Mouse (Mus musculus) kidney, embryonic 16.5 days (tissue): Measurements from ENCODE around the gene Iqschfp. TPM values are rescaled to one million over a fixed set of nuclear protein-coding genes. Genes with fewer than 3 reads are reported as not detected.
A peak's percentile ranks its signal among the peaks of the same experiment; 100 is the strongest.

Experiments used
- ATAC-seq: fragments of 200-750 bp; cut with Nextera tagmentation; 2 replicates; pipeline ENCODE4 v1.8.0; 2017; ENCODE audit warnings: moderate TSS enrichment; ENCODE audit not compliant: low FRiP score, low TSS enrichment
- H3K27ac ChIP-seq: fragments of 300-500 bp; sonication (generic); 2 replicates; pipeline ENCODE4 v1.5.1; 2014; ENCODE audit warnings: low read length
- H3K27me3 ChIP-seq: fragments of 300-500 bp; sonication (generic); 2 replicates; pipeline ENCODE4 v1.6.1; 2014; ENCODE audit warnings: low read length, control low read depth, mixed read lengths; ENCODE audit not compliant: insufficient read depth
- H3K36me3 ChIP-seq: fragments of 300-500 bp; sonication (generic); 2 replicates; pipeline ENCODE4 v1.6.1; 2014; ENCODE audit warnings: low read length, control low read depth, mixed read lengths; ENCODE audit not compliant: insufficient read depth
- H3K4me1 ChIP-seq: fragments of 300-500 bp; sonication (generic); 2 replicates; pipeline ENCODE4 v1.6.1; 2014; ENCODE audit warnings: low read length, control low read depth, mixed read lengths; ENCODE audit not compliant: insufficient read depth
- H3K4me2 ChIP-seq: fragments of 300-500 bp; sonication (generic); replicated peaks from 2 replicates; pipeline ENCODE4 v1.6.1; 2014; ENCODE audit warnings: low read depth, low read length
- H3K4me3 ChIP-seq: fragments of 300-500 bp; sonication (generic); 2 replicates; pipeline ENCODE4 v1.5.1; 2014; ENCODE audit warnings: mild to moderate bottlenecking, low read length
- H3K9ac ChIP-seq: fragments of 300-500 bp; sonication (generic); replicated peaks from 2 replicates; pipeline ENCODE4 v1.6.1; 2014; ENCODE audit warnings: low read length
- H3K9me3 ChIP-seq: fragments of 300-500 bp; sonication (generic); 2 replicates; pipeline ENCODE4 v1.6.1; 2016; ENCODE audit warnings: low read length, control low read depth
- WGBS: fragments of 180-500 bp; shearing (Covaris S2); extraction: QIAGEN DNeasy Blood & Tissue Kit; methylation state at CpG from one replicate; pipeline ENCODE4 v1.1.7; 2014; 5-methylcytosine and 5-hydroxymethylcytosine counted together
- polyA plus RNA-seq: library from polyadenylated mRNA; unstranded; fragments of >200 nt; fragmentation: Nextera tagmentation; extraction: Ambion mirVana; gene quantifications from 2 replicates; pipeline ENCODE4 v1.2.1, GENCODE M21; 2015

The Iqschfp gene
- polyA plus RNA-seq, 1 experiment from 2014 or later = not detected

DNA sequence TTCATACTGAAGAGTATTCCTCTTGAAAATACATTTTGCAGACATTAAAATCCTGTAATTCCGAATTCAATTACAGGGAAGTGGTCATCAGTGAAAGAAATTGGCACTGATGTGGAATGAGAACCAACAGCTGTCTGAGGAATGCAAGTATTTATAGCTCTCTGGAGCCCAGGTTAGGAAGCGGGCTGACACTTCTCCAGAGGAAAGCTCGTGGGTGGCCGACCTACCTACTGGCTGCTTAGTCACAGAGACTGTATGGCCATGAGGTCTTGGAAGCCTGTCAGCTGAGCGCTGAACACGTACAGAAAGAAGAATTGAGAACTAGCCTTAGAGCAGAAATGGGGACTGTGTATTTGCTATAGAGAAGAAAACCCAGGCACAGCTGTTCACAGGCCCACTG is 718.0 kb downstream of the Iqschfp start:
- no peaks in the 10 kb centered on the region for H3K27me3 ChIP-seq
- ATAC-seq = no peak
- 49% methylated on average over 6 of the region's 6 CpGs for WGBS

DNA sequence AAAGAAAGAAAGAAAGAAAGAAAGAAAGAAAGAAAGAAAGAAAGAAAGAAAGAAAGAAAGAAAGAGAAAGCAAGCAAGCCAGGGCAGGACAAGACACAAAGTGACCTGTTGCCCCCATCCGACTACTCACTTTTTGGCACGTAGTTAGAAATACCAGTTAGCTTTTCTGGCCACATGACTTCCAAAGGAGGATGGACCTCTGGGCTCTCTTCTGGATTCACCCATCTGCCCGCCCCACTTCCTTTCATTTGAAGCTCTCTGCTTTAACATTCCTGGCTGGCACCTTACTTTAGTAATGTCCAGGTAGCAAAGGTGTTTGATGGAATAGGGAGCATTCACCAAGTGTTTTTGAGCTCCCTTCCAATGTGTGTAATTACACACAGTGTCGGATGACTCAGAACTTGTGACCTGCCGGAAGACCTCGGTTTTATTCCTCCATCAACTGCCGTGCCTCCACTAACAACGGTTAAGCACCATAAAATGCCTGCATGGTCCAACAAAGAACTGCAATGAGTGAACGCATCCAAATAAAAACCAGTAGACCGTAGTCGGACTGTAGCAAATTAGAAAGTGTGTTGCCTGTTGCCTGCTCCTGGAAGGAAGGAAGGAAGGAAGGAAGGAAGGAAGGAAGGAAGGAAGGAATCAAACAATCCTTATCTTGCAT is 718.7 kb downstream of the Iqschfp start:
- WGBS = 40% methylated on average over 11 of the region's 11 CpGs
- H3K4me2 ChIP-seq = no peak overlapping the region
- H3K36me3 ChIP-seq = no peaks in the 10 kb centered on the region
- peaks cover 12% of the 10 kb centered on the region for H3K4me1 ChIP-seq
- H3K27ac ChIP-seq = peak overlapping the region; percentile 62
- H3K9me3 ChIP-seq = no peaks in the 10 kb centered on the region
- ATAC-seq = peak; percentile 63; the same call in 1 of the 2 replicates
- no peak overlapping the region for H3K4me3 ChIP-seq
- H3K27me3 ChIP-seq = no peaks in the 10 kb centered on the region
- no peak overlapping the region for H3K9ac ChIP-seq

More for the DNA sequence above, 718.0 kb downstream of the Iqschfp start:
- no peaks in the 10 kb centered on the region for H3K36me3 ChIP-seq
- H3K9me3 ChIP-seq = no peaks in the 10 kb centered on the region
- H3K4me1 ChIP-seq = peaks cover 12% of the 10 kb centered on the region
- no peak overlapping the region for H3K27ac ChIP-seq
- H3K4me2 ChIP-seq = no peak overlapping the region
- 0 out of 2 replicates have a peak overlapping the region, but pooled peaks have one; percentile 26 for H3K9ac ChIP-seq
- no peak overlapping the region for H3K4me3 ChIP-seq

DNA sequence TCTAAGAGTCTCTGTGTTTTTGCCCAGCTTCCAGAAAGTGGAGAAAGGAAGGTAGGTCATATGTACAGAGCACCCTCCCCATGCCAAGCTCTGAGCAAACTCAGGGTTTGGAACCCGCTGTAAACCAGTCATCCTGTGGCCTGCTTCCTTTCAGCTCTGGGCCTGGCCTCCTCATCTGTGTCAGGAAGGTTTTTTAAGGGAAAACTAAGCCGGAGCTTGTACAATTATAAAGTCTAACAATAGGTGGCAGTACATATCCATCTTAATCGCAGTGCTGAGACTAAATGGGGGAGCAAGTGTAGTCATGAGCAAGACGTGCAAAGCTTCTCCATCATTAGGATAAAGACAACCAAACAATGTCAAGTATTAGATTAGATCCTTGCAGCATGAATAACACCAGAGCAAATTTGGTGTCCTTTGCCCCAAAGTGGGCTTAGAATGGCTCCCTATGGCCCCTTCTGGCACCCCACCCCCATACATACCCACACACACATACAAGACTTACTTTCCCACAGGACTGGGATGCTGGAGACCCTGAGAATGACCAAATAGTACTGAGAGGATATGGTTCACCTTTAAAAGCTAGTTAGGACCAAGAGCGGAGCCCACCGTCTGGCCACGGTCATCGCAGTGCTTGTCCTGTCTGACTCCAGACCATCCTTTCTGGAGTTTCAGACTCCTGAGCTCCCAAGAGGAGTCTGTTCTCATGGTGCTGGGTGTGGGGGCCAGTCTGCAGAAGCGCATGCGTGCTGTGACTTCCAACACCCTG is 723.2 kb downstream of the Iqschfp start:
- Histone ChIP-seq H3K36me3 (no peaks in the 10 kb centered on the region), H3K4me2 (no peak overlapping the region), H3K9ac (no peak overlapping the region), H3K9me3 (no peaks in the 10 kb centered on the region), H3K4me1 (peaks cover 12% of the 10 kb centered on the region), H3K4me3 (no peak overlapping the region), H3K27ac (no peak overlapping the region), H3K27me3 (no peaks in the 10 kb centered on the region)
- 72% methylated on average over 10 of the region's 10 CpGs for WGBS
- no peak for ATAC-seq

DNA sequence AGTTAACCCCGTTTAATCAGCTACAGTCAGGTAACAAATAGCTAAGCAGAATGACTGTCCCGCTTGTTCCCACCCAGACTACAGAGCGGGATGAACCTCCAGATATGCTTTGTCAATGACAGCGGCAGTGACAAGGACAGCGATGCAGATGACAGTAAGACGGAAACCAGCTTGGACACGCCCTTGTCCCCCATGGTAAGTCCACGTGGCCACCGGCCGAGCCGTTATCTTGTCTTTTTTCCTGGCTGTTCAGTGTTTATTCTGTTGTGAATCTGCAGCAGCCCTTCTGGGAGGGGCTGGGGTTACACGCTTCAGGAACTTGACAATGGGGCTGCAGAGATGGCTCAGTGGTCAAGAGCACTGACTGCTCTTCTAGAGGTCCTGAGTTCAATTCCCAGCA is 724.3 kb downstream of the Iqschfp start:
- Histone ChIP-seq H3K9me3 (no peaks in the 10 kb centered on the region), H3K27ac (no peak overlapping the region), H3K4me2 (no peak overlapping the region), H3K4me3 (no peak overlapping the region), H3K27me3 (no peaks in the 10 kb centered on the region), H3K36me3 (peaks cover 8% of the 10 kb centered on the region), H3K9ac (no peak overlapping the region), H3K4me1 (0 out of 2 replicates have a peak, but pooled peaks cover 3% of the 10 kb centered on the region)
- WGBS = 69% methylated on average over 12 of the region's 12 CpGs
- no peak for ATAC-seq

DNA sequence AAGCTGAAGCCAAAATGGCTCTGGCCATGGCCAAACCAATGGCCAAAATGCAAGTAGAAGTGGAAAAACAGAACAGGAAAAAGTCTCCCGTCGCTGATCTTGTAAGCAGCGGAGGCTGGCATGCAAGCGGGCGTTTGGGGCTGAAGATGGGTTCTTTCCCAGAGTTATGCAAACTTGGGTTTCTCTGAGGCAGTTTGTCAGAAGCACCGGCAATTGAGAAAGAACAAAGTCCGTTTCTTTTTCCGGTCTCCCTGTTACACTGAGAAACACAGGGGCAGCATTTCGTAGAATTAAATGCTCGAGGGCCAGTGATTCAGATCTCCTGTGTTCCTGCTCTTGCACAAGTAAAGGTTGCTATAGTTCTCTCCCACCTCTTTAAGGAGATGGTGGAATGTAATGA is 725.7 kb downstream of the Iqschfp start:
- 84% methylated on average over 10 of the region's 10 CpGs for WGBS
- Histone ChIP-seq H3K9ac (no peak overlapping the region), H3K36me3 (peaks cover 8% of the 10 kb centered on the region), H3K4me3 (no peak overlapping the region), H3K9me3 (no peaks in the 10 kb centered on the region), H3K4me2 (no peak overlapping the region), H3K4me1 (0 out of 2 replicates have a peak, but pooled peaks cover 3% of the 10 kb centered on the region), H3K27ac (no peak overlapping the region), H3K27me3 (no peaks in the 10 kb centered on the region)
- no peak for ATAC-seq

DNA sequence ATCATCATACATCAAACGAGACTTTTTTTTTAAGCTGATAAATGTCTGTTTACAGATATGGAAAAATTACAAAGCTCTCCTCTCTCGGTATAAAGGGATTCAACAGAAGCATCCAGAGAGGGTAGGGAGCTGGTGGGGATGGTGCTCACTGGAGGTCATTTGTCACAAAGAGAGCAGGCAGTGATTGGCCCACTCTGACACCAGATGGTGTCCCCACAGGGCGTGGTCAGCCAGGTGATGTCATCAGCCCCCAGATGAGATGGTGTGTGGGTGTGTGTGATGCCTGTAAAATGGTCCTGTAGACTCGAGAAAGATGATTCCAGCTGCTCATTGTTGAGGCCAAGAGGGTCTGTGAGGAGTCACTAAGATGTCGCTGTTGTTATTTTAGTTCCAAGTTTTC is 727.1 kb downstream of the Iqschfp start:
- H3K4me3 ChIP-seq = no peak overlapping the region
- 0 out of 2 replicates have a peak, but pooled peaks have one; percentile 25 for ATAC-seq
- H3K36me3 ChIP-seq = peaks cover 8% of the 10 kb centered on the region
- no peaks in the 10 kb centered on the region for H3K9me3 ChIP-seq
- H3K27ac ChIP-seq = no peak overlapping the region
- H3K4me1 ChIP-seq = 0 out of 2 replicates have a peak, but pooled peaks cover 3% of the 10 kb centered on the region
- H3K4me2 ChIP-seq = no peak overlapping the region
- no peak overlapping the region for H3K9ac ChIP-seq
- WGBS = 59% methylated on average over 5 of the region's 5 CpGs
- H3K27me3 ChIP-seq = no peaks in the 10 kb centered on the region

DNA sequence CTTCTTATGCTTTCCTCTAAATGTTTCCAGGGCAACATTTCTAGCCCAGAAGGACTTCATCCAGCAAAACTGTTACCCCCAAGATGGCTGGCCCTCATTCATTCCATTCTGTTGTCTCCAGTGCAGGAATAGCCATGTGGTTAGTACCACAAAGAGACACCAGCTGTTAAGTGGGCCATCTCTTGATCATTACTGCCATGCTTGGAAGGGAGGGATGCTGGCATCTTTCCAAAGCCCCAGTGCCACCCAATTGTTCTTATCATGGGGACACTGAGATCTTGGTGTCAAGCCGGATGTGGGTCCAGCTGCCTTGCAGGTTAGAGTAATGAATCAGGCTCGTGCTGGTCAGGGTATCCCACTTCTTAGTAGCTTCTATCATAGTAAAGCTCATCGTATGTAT is 729.9 kb downstream of the Iqschfp start:
- Histone ChIP-seq H3K4me1 (peaks cover 9% of the 10 kb centered on the region; the same call in 1 of the 2 replicates), H3K27ac (no peak overlapping the region), H3K4me2 (no peak overlapping the region), H3K9ac (no peak overlapping the region), H3K27me3 (no peaks in the 10 kb centered on the region), H3K4me3 (no peak overlapping the region), H3K36me3 (peaks cover 8% of the 10 kb centered on the region), H3K9me3 (no peaks in the 10 kb centered on the region)
- no peak for ATAC-seq
- WGBS = 98% methylated on average over 3 of the region's 3 CpGs

DNA sequence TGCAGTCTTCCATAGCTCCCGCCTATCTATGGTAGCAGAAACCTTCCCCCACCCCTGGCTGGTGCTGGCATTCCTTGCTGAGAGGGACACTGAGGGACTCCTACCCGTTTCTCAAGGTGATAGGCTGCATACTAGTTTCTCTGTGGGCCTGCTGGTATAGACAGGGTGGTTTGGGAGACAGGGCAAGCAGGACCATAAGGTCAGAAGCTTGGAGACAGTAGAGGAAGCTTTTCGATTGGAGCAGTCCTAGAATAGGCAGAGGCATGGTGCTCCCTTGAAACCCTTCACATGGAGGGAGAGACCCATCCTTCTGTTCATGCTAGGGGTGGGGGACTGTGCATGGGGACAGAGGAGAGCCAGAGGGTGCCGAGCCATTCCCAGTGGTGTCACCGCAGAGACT is 731.0 kb downstream of the Iqschfp start:
- Histone ChIP-seq H3K4me2 (no peak overlapping the region), H3K9ac (no peak overlapping the region), H3K27me3 (no peaks in the 10 kb centered on the region), H3K4me1 (peaks cover 9% of the 10 kb centered on the region; the same call in 1 of the 2 replicates), H3K36me3 (peaks cover 8% of the 10 kb centered on the region), H3K9me3 (no peaks in the 10 kb centered on the region), H3K4me3 (no peak overlapping the region), H3K27ac (no peak overlapping the region)
- WGBS = 86% methylated on average over 5 of the region's 5 CpGs
- ATAC-seq = no peak

DNA sequence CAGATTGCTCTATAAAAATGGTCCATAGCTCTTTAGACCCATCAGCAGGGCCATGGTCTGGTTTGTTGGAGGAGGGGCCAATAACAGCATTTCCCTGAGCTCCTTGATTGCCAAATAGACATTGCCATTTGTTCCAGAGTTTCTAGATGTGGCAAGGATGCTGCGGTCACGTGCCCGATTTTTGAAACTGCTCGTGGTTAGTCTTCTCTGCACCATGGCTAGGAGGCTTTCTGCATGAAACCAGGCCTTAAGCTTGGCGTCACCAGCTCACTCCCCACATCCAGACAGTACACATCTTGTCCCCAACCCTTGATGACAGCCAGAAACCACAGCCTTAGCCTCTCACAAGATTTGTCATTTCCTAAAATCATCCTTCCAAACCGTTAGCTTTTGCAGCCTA is 732.4 kb downstream of the Iqschfp start:
- Histone ChIP-seq H3K27ac (no peak overlapping the region), H3K9me3 (no peaks in the 10 kb centered on the region), H3K27me3 (no peaks in the 10 kb centered on the region), H3K4me1 (peaks cover 9% of the 10 kb centered on the region; the same call in 1 of the 2 replicates), H3K4me3 (no peak overlapping the region), H3K4me2 (no peak overlapping the region), H3K36me3 (peaks cover 8% of the 10 kb centered on the region), H3K9ac (no peak overlapping the region)
- no peak for ATAC-seq
- WGBS = 85% methylated on average over 6 of the region's 6 CpGs

DNA sequence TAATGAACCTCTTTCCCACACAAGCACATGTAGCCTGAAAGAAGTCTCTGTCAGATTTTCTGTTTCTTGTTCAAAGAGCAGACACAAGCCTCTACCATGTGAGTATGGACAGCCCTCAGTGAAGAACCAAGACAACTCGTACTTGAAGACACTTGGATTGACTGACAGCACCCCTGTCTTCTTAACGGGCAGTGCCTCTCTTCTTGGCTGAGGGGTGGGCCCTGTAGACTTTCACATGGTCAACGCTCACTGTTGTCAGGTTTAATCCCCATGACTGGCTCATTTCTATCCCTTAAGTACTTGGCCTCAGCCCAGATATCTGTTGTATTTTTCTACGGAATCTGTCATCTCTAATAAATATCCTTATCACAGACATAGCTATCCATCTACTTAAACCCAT is 738.2 kb downstream of the Iqschfp start:
- ATAC-seq = no peak
- WGBS = 78% methylated on average over 4 of the region's 4 CpGs

More for the DNA sequence above, 738.2 kb downstream of the Iqschfp start:
- Histone ChIP-seq H3K9ac (no peak overlapping the region), H3K27me3 (no peaks in the 10 kb centered on the region), H3K4me1 (peaks cover 4% of the 10 kb centered on the region; the same call in 1 of the 2 replicates), H3K4me2 (no peak overlapping the region), H3K36me3 (no peaks in the 10 kb centered on the region; the same call in 1 of the 2 replicates), H3K9me3 (no peaks in the 10 kb centered on the region), H3K27ac (no peak overlapping the region), H3K4me3 (no peak overlapping the region)
